Mouse (Mus musculus) hindbrain, embryonic 13.5 days (tissue): ENCODE data around the gene Mcm10. TPM values are rescaled to one million over a fixed set of nuclear protein-coding genes. Genes with fewer than 3 reads are reported as not detected.

Experiments
- ATAC-seq: fragments of 200-750 bp; cut with Nextera tagmentation; 2 replicates; pipeline ENCODE4 v1.8.0; 2017; ENCODE audit warnings: moderate TSS enrichment; ENCODE audit not compliant: low FRiP score
- H3K27ac ChIP-seq: fragments of 300-500 bp; sonication (generic); 2 replicates; pipeline ENCODE4 v1.5.1; 2015; ENCODE audit warnings: inconsistent platforms, mild to moderate bottlenecking, moderate library complexity
- H3K27me3 ChIP-seq: fragments of 300-500 bp; sonication (generic); 2 replicates; pipeline ENCODE4 v1.6.1; 2015; ENCODE audit warnings: mild to moderate bottlenecking, inconsistent platforms
- H3K36me3 ChIP-seq: fragments of 300-500 bp; sonication (generic); 2 replicates; pipeline ENCODE4 v1.6.1; 2015; ENCODE audit warnings: mild to moderate bottlenecking, inconsistent platforms
- H3K4me1 ChIP-seq: fragments of 300-500 bp; sonication (generic); replicated peaks from 2 replicates; pipeline ENCODE4 v1.6.1; 2015; ENCODE audit warnings: inconsistent platforms
- H3K4me2 ChIP-seq: fragments of 300-500 bp; sonication (generic); 2 replicates; pipeline ENCODE4 v1.6.1; 2015; ENCODE audit warnings: inconsistent platforms, mild to moderate bottlenecking, moderate library complexity
- H3K4me3 ChIP-seq: fragments of 300-500 bp; sonication (generic); 2 replicates; pipeline ENCODE4 v1.5.1; 2015; ENCODE audit warnings: mild to moderate bottlenecking, inconsistent platforms
- H3K9ac ChIP-seq: fragments of 300-500 bp; sonication (generic); 2 replicates; pipeline ENCODE4 v1.6.1; 2015; ENCODE audit warnings: mild to moderate bottlenecking, inconsistent platforms
- H3K9me3 ChIP-seq: fragments of 300-500 bp; sonication (generic); 2 replicates; pipeline ENCODE4 v1.6.1; 2016; ENCODE audit warnings: inconsistent platforms
- WGBS: fragments of 180-500 bp; shearing (Covaris S2); methylation state at CpG from one replicate; pipeline ENCODE4 v1.1.7; 2015; 5-methylcytosine and 5-hydroxymethylcytosine counted together
- polyA plus RNA-seq: library from polyadenylated mRNA; unstranded; fragments of >200 nt; fragmentation: Nextera tagmentation; extraction: Ambion mirVana; gene quantifications from 2 replicates; pipeline ENCODE4 v1.2.1, GENCODE M21; 2015

The Mcm10 gene
- 5.8 and 5.9 TPM in 2 replicates for polyA plus RNA-seq

DNA sequence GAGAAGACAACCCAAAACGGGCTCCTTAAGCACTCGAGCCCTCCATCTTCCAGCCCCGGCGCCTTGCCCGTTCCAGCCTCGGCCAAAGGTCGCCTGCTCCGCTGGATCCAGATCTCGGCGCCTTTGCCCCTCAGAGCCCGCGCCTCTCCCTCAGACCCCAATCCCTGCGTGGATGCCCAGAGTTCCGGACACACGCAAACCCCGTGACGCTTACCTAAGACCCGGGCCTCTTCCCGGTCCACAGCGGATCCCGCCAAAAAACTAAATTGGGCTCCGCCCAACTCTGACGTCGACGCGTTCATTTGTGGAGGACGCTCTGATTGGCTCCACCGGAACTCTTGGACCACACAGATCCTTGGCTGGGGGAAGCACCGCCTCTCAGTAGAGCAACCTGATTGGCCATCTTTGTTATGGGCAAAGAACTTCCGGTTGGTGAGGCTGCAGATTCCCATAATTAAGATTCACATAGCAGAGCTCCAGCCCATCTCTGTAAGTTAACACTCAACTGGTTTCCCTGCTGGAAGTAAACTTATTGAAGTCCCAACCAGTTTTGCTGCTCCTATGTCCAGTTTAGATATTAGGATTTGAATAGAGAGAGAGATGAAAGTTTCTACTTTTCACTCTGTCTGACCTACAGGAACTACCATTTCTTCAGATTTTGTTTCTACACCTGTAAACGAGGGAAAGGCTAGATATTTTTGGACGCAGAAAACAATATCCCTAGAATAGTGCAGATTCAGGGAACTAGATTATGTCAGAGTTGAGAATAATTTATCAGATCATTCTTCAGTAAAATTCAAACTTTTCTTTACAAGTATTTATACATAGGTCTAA is at the start of gene Mcm10:
Gene Mcm10 (minus strand): TSS at position 301 of the 834 bp plus-strand sequence.
- Histone ChIP-seq H3K4me1 (peaks cover 12% of the 10 kb centered on the region), H3K4me3 (peak within 1 kb of the TSS; percentile 58), H3K27ac (no peak within 1 kb of the TSS), H3K27me3 (no peaks in the 10 kb centered on the region), H3K9me3 (no peaks in the 10 kb centered on the region), H3K9ac (peak within 1 kb of the TSS; percentile 65; the same call in 1 of the 2 replicates), H3K4me2 (peak within 1 kb of the TSS; percentile 80), H3K36me3 (peaks cover 9% of the 10 kb centered on the region; the same call in 1 of the 2 replicates)
- peak; percentile 100 for ATAC-seq
- 4% methylated on average over 32 of the region's 32 CpGs for WGBS

- H3K4me1 ChIP-seq = peaks cover 19% of the 10 kb centered on the region
- 85% methylated on average over 8 of the region's 8 CpGs for WGBS
- no peak for ATAC-seq
- H3K36me3 ChIP-seq = no peaks in the 10 kb centered on the region
- no peaks in the 10 kb centered on the region for H3K9me3 ChIP-seq
- no peak overlapping the region for H3K9ac ChIP-seq
- H3K27ac ChIP-seq = no peak overlapping the region
- no peak overlapping the region for H3K4me2 ChIP-seq
- H3K4me3 ChIP-seq = no peak overlapping the region
- H3K27me3 ChIP-seq = peaks cover 17% of the 10 kb centered on the region; the same call in 1 of the 2 replicates
These were observed 48.6 kb upstream of the Mcm10 start for GRCm38 (mm10) chr2:5061133-5061708.

DNA sequence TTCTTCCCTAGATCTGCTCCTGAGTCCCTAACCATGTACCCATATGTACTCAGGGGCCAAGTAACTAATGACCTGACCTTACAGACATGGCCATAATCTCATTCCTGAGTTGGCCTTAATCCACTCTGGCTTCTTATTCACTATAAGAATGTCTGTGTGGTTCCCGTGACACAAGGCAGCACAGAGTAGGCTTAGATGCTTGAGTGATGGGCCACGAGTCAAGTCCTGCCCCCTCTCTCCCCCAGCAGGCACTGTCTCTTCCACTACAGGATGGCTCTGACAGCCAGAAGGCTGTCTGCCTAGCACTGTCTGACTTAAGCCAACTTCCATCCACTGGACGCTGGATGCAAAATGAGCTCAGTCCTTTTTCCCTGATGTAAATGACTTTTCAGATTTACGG is 47.4 kb upstream of the Mcm10 start:
- no peak overlapping the region for H3K4me2 ChIP-seq
- H3K9me3 ChIP-seq = no peaks in the 10 kb centered on the region
- H3K36me3 ChIP-seq = no peaks in the 10 kb centered on the region
- 78% methylated on average over 4 of the region's 4 CpGs for WGBS
- H3K27ac ChIP-seq = no peak overlapping the region
- no peak overlapping the region for H3K9ac ChIP-seq
- H3K4me3 ChIP-seq = no peak overlapping the region
- ATAC-seq = no peak
- peaks cover 17% of the 10 kb centered on the region; the same call in 1 of the 2 replicates for H3K27me3 ChIP-seq
- H3K4me1 ChIP-seq = peaks cover 19% of the 10 kb centered on the region

GRCm38 (mm10) chr2:5058436-5058835 is 45.8 kb upstream of the Mcm10 start:
- Histone ChIP-seq H3K4me2 (no peak overlapping the region), H3K9me3 (no peaks in the 10 kb centered on the region), H3K4me3 (no peak overlapping the region), H3K4me1 (peaks cover 8% of the 10 kb centered on the region), H3K9ac (no peak overlapping the region), H3K36me3 (no peaks in the 10 kb centered on the region), H3K27ac (no peak overlapping the region), H3K27me3 (peaks cover 17% of the 10 kb centered on the region; the same call in 1 of the 2 replicates)
- WGBS = 85% methylated on average over 5 of the region's 5 CpGs
- ATAC-seq = no peak

DNA sequence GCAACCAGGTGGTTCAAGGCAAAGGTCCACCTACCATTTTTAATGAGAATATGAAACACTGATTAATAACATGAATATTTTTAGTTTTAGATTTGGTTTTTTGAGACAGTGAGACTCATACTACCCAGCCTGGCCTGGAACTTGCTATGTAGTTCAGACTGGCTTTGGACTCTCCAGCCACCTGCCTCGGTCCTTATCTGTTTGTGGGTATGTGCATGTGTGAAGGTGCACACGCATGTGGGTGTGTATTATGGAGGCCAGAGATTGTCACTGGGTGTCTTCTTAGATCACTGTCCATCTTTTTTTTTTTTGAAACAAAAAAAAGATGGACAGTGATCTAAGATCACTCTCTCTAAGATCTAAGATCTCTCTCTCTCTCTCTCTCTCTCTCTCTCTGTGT is 38.0 kb upstream of the Mcm10 start:
- WGBS = 92% methylated on average over 2 of the region's 2 CpGs
- no peak overlapping the region for H3K9ac ChIP-seq
- H3K27me3 ChIP-seq = no peaks in the 10 kb centered on the region
- ATAC-seq = no peak
- no peaks in the 10 kb centered on the region for H3K36me3 ChIP-seq
- no peaks in the 10 kb centered on the region for H3K9me3 ChIP-seq
- no peak overlapping the region for H3K4me2 ChIP-seq
- peaks cover 6% of the 10 kb centered on the region for H3K4me1 ChIP-seq
- H3K4me3 ChIP-seq = no peak overlapping the region
- no peak overlapping the region for H3K27ac ChIP-seq

DNA sequence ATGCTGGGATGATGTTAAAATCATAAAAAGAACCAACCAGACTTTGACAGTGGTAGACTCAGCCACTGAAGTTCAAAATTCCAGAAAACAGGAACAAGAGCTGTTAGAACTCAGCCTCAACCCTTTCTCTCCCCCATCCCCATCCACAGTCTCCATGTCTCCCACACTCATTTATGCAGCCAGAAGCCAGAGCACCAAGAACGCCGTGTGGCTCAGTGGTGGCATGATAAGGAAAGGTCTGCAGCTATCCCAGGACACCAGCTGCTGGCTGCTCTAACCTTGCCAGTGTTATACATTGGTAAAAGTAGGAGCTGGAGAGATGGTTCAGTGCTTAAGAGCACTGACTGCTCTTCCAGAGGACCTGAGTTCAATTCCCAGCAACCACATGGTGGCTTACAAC is 34.4 kb upstream of the Mcm10 start:
- Histone ChIP-seq H3K4me2 (no peak overlapping the region), H3K9me3 (no peaks in the 10 kb centered on the region), H3K9ac (no peak overlapping the region), H3K4me3 (no peak overlapping the region), H3K4me1 (peaks cover 17% of the 10 kb centered on the region), H3K27me3 (no peaks in the 10 kb centered on the region), H3K27ac (no peak overlapping the region), H3K36me3 (no peaks in the 10 kb centered on the region)
- WGBS = 79% methylated on average over 2 of the region's 2 CpGs
- no peak for ATAC-seq

- Histone ChIP-seq H3K9ac (no peak overlapping the region), H3K9me3 (no peaks in the 10 kb centered on the region), H3K4me1 (peaks cover 17% of the 10 kb centered on the region), H3K27me3 (no peaks in the 10 kb centered on the region), H3K36me3 (no peaks in the 10 kb centered on the region), H3K4me3 (no peak overlapping the region), H3K4me2 (no peak overlapping the region), H3K27ac (0 out of 2 replicates have a peak overlapping the region, but pooled peaks have one; percentile 30)
- WGBS = 46% methylated on average over 13 of the region's 13 CpGs
- ATAC-seq = peak; percentile 46; the same call in 1 of the 2 replicates
These were observed 32.8 kb upstream of the Mcm10 start for GRCm38 (mm10) chr2:5045269-5045965.

GRCm38 (mm10) chr2:5044321-5044720 is 31.7 kb upstream of the Mcm10 start:
- Histone ChIP-seq H3K9ac (no peak overlapping the region), H3K36me3 (no peaks in the 10 kb centered on the region), H3K27me3 (no peaks in the 10 kb centered on the region), H3K9me3 (no peaks in the 10 kb centered on the region), H3K27ac (no peak overlapping the region), H3K4me3 (no peak overlapping the region), H3K4me1 (peaks cover 17% of the 10 kb centered on the region), H3K4me2 (no peak overlapping the region)
- 53% methylated on average over 3 of the region's 3 CpGs for WGBS
- ATAC-seq = no peak

DNA sequence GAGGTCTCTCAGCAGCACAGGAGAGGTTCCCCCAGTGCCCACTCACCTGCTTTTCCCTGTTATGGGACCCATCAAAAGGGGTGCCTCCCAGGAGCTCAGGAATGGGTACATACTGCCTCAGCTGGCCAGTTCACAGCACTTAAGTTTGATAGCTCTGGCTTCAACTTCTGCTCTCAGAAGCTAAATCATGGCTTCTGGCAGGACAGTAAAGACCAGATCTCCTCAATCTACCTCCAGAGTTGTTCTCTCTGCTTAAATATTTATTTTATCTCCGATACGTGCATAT is 30.8 kb upstream of the Mcm10 start:
- WGBS = 93% methylated on average over 2 of the region's 2 CpGs
- no peak for ATAC-seq
- Histone ChIP-seq H3K36me3 (no peaks in the 10 kb centered on the region), H3K27ac (no peak overlapping the region), H3K9ac (no peak overlapping the region), H3K4me3 (no peak overlapping the region), H3K4me1 (peaks cover 18% of the 10 kb centered on the region), H3K9me3 (no peaks in the 10 kb centered on the region), H3K27me3 (no peaks in the 10 kb centered on the region), H3K4me2 (no peak overlapping the region)

DNA sequence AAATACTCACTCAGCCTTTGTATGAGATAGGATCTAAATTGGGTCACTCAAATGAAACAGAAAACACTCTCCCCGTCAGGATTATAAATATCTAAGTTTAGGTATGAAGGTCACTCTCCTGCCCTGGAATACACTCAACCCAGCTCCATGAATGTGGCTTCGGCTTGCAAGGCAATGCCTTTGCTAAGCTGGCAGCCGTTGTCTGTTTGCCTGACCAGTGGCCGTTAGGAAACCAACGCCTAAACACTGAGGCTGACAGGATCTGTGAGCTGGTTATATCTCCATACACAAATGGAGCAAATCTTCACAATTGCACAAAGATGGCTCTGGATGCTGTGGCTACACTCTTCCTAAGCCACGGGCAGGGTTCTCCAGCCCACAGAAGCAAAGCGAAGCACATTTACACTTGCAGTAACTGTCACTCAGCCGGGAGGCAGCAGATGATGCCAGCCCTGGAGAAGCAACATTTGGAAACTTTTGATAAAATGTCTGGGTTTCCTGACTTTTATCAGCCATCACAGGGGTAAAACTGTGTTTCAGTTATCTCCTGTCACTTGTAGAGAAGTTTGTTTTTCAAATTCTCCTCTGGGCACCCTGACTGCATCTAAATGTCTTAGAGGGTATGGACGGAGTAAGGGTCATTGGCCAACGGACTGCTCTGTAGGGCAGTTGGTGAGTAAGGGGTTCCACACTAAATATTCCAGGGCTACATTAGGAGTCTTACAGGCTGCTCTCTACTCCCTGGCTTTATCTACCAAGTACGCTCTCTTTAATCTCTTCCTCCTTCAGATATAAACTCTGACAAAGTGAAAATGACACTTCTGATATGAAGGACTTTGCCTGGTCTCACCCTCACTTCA is 30.3 kb upstream of the Mcm10 start:
- Histone ChIP-seq H3K9me3 (no peaks in the 10 kb centered on the region), H3K4me1 (peaks cover 24% of the 10 kb centered on the region), H3K4me2 (no peak overlapping the region), H3K36me3 (no peaks in the 10 kb centered on the region), H3K27me3 (no peaks in the 10 kb centered on the region), H3K9ac (no peak overlapping the region), H3K27ac (no peak overlapping the region), H3K4me3 (no peak overlapping the region)
- ATAC-seq = no peak
- WGBS = 87% methylated on average over 11 of the region's 11 CpGs

DNA sequence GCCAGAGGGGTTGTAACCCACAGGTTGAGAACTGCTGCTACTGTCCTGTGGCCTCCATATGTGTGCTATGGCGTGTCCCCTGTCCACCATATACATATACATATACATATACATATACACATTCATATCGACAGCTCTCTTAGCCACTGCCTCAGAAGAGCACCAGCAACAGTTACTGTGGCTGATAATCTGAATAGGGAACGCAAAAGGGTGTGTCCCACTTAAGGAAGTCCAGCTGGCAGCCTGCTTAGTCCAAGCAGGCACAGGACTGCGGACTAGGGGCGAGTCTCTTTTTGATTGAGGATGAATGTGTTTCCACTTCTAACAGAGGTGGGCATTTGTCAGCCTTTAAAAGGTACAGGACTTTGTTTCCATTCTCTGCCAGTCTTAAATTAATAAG is 29.3 kb upstream of the Mcm10 start:
- H3K27ac ChIP-seq = no peak overlapping the region
- H3K4me3 ChIP-seq = no peak overlapping the region
- no peak overlapping the region for H3K9ac ChIP-seq
- no peaks in the 10 kb centered on the region for H3K27me3 ChIP-seq
- no peaks in the 10 kb centered on the region for H3K36me3 ChIP-seq
- 92% methylated on average over 5 of the region's 5 CpGs for WGBS
- H3K9me3 ChIP-seq = no peaks in the 10 kb centered on the region
- H3K4me2 ChIP-seq = no peak overlapping the region
- no peak for ATAC-seq
- H3K4me1 ChIP-seq = peaks cover 30% of the 10 kb centered on the region
